Mouse (Mus musculus): ENCODE results near the gene Gm20721.
A peak's percentile ranks its signal among the peaks of the same experiment; 100 is the strongest.
"Not testable (repeated sequence)": the region's sequence is repeated elsewhere in the genome, so short reads cannot be mapped to it uniquely, and the experiment has no call there.

Gene Gm20721

DNA sequence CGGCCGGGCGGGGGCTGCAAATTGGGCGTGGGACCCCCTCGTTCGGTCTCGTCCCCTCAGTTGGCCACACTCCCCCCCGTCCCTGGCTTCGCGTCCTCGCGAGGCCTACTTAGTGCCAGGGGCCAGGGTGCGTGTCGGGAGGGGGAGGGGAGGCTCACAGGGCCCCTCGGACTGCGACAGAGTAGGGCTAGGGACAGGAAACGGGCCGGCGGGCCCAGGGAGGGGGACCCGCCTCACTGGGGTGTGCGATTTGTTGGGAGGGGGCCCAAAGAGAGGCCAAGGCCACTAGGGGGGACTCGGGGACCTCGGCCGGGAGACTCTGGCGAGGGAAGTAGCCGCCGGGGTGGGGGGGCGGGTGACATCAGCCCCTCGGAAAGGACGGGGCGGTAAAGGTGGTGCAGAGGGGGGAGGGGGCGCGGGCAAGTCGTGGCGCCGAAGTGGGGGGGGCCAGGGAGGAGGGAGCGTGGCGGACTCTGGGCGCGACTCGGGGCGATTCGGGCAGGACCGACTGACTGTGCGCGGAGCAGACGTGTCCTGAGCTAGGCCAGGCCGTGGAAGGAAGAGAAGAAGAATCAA is 15.8 kb downstream of the Gm20721 start:
- DNase-seq (ENCODE audit: low read depth, low spot score), result no peak

DNA sequence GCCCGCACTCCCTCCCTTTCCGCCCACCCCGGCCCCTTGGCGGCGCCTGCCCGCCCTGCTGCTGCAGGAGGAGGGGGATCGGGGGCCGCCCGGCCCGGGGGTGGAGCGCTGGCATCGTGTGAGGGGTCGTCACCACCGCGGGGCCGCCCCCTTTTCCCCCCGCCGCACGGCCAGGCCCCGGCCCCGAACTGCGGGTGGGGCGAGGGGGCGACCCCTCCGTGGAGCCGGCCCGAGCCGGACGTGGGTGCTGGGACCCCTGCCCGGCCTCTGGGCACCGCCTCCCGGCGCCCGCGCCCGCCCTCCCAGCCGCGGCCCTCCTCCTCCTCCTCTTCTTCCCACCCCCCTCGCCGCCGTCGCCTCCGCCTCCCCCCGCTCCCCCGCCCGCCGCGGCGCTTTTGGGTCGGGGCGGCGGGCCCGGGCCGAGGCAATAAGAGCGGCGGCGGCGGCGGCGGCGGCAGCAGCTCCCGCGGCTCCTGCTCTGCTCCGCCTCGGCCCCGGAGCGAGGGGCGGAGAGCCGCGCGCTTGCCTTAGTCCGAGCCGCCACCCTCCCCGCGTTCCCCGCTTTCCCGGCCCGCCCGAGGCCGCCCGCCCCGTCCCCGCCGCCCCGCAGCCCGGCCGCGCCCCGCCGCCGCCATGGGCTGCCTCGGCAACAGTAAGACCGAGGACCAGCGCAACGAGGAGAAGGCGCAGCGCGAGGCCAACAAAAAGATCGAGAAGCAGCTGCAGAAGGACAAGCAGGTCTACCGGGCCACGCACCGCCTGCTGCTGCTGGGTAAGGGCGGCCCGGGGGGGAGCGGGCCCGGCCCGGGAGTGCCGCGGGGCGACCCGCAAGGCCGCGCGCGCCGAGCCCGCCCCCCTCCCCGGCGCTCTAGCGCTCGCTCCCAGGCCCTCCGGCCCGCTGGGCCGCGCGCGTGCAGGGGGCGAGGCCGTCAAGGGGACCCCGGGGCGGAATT is 16.6 kb downstream of the Gm20721 start:
- DNase-seq (ENCODE audit: low read depth, low spot score), result peak; percentile 78

DNA sequence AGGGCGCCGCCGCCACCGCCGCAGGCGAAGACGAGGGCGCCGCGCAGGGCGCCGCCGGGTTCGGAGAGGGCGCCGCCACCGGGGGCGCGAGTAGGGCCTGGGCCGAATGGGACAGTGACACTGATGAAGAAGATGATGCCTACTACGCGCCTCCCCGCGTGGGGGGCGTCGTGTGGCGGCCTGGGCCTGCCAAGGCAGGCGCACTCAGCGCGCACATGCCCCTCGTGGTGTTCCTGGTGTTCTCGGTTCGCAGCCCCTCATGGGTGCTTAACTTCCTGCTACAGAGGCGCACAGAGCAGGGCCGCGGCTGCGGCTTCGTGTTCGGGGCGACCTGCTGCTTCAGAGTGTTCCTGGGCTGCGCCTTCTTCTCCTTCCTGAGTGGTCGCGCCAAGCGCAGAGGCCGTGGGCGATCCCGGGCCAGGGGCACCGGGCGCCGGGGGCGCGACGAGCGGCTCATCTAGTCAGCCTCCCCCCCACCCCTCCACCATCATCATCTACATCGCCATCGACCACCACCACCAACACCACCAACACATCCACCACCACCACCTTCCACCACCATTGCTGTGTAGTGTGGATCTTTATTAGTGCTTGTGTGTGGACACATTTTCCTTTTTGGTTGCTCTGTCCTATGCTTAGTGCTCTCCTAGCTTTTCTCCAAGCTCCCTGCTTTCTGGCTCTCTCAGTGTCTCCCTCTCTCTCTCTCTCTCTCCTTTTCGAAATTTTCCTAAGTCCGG is 17.4 kb downstream of the Gm20721 start:
- DNase-seq (ENCODE audit: low read depth, low spot score), result no peak

DNA sequence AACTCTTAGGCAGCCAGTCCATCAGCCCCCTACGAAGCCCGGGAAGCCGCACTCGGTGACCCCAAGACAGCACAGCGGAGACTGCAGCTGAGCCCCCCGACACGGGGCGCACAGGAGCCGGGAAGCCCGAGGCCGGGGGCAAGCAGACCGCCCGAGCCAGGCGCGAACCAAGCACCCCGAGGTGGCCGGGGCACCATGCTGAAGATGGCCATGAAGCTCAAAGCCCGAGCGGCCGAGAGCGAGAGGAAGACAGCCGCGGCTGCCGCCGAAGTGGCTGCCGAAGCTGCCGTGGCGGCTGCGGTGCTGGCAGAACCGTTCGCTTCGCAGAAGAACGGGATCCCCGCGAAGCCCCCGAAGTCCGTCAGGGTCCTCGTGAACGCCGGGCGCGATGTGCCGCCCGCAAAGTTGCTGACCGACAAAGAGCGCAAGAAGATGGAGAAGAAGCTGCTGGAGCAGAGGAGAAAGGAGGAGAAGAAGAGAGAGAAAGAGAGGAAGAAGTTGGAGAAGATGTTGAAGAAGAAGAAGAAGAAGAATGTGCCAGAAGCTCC is 18.1 kb downstream of the Gm20721 start:
- DNase-seq (ENCODE audit: low read depth, low spot score), result no peak

DNA sequence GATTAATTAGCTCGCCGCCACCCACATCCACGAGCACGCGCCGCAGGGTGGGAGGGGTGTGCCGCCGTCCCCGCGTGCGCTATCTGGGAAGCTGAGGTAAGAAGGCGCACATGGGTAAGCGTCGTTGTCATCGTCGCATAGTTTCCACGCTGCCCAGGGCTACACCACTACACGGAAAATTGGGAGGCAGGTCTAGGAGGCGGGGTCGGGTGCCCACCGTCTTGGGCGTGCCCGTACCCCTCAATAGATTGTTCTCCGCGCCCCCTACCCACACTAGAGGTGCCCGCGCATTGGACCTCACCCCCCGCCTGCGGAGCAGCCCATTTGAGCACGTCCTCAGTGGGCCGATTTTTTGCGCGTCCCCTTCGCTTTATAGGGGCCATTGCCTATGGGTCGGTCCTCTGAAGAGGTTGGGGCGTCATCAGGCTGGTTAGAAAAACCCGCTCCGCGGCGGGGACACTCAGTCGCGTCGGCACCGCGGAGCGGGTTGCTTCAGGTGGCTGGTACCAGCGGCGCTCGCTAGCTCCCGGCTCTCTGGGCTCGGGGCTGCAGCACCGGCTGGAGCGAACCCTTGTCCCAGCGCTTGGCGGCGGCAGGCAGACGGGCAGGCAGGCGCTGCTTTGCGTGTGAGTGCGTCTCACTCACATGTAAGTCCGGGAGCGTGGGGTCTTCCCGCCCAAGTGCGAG is 19.1 kb downstream of the Gm20721 start:
- DNase-seq (ENCODE audit: low read depth, low spot score), result peak; percentile 76

DNA sequence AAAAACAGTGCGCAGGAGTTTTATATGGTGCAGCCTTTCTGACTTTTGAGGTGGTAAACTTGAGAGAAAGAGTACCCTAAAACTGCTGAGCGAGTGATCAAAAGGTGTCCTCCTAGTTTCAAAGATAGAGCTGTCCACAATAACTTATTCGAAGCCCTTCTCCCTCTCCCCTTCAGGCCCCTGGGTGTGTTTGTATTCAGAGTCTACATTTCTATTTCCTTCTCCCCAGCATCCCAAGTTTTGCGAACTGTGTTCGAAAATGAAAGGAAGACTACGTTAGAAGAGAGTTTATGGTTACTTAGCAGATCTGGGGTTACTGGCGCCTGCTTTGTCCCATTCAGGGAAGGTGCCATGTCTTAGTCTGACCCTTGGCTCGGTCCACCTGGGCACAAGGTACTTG is 20.0 kb downstream of the Gm20721 start:
- no peak for DNase-seq (ENCODE audit: low read depth, low spot score)

DNA sequence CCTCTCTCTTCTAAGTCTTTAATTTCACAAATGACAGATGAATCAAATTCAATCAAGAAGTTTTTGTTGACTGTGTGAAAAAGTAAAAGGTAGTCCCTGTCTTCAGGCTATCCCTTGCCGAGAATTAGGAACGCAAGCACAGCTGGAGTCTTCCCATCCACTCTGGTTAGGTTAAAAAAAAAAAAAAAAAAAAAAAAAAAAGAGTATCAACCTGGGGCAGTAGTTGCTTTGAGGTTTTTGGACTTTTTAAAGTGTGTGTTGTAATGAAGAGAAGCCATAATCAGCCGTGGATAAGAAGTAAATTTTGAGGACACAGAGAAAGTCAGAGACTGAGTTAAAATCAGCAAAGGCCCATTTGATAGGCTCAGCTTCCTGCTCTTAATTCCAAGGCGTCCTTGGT is 20.5 kb downstream of the Gm20721 start:
- DNase-seq (ENCODE audit: low read depth, low spot score), result no peak

DNA sequence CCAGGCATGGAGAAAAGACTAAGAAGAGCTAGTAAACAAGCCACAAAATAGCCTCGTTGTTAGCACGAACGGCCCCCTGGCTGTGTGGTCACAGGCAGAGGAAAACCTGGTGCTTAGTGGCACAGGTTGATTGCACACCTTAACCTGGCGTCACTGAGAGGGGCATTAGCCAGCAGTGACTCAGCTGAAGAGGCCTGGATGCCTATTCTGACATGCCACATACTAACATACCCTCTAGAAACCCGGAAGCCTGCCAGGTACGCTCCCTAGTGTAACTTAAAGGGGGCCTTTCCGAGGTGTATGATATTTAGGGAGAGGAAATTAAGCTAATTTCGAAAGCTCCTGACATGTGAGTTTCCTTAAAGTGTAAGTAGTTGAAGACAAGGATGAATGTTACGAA is 29.9 kb downstream of the Gm20721 start:
- DNase-seq (ENCODE audit: low read depth, low spot score), result no peak

DNA sequence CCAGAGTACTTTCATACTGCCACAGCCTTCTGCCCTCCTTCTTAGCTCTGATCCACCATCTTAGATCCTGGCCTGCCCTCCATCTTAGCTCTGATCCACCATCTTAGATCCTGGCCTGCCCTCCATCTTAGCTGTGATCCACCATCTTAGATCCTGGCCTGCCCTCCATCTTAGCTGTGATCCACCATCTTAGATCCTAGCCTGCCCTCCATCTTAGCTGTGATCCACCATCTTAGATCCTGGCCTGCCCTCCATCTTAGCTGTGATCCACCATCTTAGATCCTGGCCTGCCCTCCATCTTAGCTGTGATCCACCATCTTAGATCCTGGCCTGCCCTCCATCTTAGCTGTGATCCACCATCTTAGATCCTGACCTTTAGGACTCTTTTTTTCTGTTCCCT is 31.1 kb downstream of the Gm20721 start:
- DNase-seq (ENCODE audit: low read depth, low spot score), result not testable (repeated sequence)

DNA sequence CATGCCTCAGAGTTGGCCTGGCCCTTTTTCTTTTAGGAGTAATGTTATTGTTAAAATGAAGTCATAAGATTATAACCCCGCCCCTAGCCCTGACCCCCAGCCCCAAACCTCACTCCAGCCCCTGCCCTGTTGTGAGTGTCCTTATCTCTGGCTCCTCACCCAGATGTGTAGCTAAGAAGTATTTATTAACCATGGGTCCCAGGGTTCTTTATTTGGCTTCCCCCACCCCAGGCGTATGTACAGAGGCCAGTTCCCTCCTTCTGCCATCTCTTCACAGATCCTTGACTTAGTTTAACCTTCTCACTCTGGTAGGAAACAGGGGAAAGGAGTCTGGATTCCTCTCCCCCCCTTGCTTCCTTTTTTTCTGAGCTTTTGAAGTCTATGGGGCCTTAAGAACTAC is 33.9 kb downstream of the Gm20721 start:
- DNase-seq (ENCODE audit: low read depth, low spot score), result no peak

DNA sequence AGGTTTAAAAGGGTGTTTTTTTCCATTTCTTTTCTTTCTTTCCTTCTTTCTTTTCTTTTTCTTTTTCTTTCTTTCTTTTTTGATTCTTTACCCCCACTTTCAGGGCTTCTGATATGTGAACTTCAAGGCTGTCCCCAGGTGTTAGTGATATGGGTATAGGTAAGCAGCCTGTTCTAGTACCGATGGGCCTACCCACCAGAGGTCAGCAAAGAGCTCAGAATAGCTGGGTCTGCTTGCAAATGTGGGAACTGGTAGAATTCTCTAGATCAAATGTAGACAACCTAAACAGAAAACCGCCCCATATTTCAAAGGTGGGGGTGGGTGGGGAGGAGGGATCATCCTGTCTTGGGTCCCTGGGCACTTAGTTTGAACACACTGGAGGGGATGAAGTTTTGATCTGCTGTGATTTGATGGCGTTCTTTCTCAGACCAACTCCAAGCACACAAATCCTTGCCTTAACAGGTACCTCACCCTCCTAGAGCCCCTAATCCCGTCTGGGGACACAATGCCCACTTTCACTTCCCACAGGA is 34.3 kb downstream of the Gm20721 start:
- no peak for DNase-seq (ENCODE audit: low read depth, low spot score)

DNA sequence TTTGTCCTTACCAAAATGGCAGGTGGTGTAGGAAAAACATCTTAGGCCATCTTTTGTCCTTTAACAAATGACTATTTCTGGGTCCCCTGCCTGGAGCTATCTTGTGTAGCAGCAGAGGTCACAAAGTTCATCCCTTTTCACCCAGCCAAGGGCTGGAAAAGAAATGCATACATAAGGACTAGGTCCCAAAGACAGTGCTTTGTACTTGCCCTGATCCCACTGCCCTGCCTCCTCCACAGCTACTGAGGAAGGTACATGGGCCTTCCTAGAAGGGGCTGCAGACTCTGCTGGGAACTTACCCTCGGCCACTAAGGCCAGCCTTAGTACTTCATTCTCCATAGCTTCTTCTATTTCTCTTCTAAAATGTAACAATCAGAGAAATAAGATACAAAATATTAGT is 34.9 kb downstream of the Gm20721 start:
- no peak for DNase-seq (ENCODE audit: low read depth, low spot score)

DNA sequence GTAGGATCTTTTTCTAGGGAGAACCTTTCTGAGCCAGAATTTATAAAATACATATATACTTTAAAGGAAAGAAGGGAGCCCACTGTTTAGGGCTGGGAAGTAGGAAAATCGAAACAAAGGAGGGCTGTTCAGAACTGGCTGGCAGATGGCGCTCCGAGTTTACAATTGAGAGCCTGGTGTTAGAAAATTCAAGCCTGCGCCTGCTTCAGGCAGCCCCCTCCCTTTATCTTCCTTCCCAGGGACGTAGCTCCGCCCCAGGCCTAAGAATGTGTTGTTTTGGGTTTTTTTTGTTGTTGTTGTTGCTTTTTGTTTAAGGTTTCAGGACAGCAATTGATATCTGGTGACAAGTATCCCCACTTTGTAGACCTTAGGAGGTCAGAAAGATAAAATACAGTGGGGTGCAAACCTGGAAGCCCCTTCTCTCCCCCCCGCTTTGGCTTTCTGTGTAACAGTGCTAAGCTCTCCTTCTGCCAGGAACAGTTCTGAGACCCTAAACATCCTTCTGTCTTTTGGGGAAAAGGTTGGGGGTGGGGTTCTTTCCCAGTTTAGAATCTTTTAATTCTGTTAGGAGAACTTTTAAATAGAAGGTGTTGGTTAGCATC is 35.5 kb downstream of the Gm20721 start:
- no peak for DNase-seq (ENCODE audit: low read depth, low spot score)

DNA sequence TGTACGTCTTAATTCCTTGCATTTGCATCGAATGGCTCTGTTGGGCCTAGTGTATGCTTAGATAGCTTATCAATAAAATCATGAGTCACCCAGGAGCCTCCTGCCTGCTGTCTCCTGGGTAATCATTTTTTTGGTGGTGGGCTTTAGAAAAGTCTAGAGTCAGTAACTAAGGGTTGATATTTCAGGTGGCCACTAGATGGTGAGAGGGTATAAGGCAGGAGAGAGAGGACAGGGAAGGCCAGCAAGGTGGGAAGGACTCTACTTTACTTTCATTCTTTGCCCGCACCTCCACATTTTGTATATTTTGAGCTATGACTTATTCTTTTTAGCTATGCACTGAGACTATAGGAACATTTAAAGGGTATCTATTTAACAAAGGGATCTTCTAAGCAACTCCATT is 38.6 kb downstream of the Gm20721 start:
- DNase-seq (ENCODE audit: low read depth, low spot score), result no peak

DNA sequence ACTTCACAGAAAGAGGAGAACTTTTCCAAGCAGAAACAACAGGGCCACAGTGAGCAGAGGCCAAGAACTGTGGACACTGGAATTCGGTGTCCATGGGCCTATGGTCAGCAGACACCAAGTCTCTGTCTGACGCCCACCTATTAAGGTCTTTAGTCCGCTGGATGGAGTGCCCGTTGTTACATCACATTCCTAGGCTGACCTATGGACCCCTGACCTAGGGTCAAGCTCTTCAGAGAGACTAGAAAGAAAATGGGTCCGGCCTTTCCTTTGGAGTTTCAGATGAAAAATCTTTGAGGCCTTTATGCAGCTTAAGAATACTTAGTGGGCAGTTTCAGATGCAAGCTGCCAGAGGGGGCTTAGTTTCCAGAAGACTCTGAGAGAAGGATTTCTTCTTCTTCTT is 40.9 kb downstream of the Gm20721 start:
- no peak for DNase-seq (ENCODE audit: low read depth, low spot score)

DNA sequence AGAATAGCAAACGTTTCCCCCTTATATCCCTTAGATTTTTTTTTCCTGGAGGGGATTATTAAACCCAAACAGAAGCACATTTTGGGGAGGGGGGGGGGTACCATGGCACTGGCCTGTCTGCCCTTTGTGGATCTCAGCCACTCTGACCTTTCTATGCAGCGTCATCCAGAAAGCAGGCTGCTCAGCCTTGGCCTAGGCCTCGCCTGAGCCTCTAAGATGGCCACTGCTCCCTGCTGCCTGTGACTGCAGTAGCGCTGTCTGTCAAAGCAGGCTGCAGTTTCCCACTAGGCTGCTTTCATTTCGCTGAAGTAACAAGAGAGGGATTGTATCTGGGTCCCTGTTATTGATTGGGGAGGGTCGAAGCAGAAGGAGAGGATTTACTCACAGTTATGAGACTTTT is 44.0 kb downstream of the Gm20721 start:
- DNase-seq (ENCODE audit: low read depth, low spot score), result no peak

DNA sequence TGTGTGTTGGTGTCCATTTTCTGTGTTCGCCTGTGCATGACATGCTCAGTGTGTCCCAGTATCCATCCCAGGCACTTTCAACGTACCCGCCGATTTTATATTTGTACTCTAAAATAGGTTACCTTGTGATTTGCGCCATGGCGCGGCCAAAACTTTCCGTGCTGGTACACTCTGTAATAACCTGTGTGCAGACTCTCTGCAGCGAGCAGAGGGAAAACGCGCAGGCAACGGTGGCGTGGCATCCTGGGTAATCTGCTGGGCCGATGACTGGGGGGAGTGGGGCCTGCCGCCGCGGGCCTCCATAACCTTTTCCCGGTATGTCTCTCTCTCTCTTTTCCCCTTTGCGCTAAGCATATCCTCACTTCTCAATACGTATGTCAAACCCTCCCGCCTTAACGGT is 45.8 kb downstream of the Gm20721 start:
- DNase-seq (ENCODE audit: low read depth, low spot score), result no peak

DNA sequence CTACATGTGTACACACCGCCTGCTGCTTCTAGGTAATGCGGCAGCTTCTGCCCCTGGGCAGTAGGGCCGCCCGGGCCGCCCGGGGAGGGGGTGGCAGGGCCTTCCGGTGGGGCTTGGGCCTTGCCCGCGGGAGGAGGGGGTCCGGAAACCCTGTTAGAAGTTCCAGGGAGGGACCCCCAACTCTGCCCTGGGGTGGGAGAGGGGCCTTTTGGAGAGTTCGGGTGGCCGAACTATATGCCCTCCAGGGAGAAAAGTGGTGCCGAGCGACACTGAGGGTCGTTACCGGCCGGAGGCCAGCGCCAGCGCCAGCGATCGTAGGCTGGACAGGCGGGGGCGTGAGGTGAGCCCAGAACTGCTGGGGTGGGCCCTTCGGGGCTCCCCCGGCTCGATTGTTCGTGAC is 46.3 kb downstream of the Gm20721 start:
- DNase-seq (ENCODE audit: low read depth, low spot score), result no peak

DNA sequence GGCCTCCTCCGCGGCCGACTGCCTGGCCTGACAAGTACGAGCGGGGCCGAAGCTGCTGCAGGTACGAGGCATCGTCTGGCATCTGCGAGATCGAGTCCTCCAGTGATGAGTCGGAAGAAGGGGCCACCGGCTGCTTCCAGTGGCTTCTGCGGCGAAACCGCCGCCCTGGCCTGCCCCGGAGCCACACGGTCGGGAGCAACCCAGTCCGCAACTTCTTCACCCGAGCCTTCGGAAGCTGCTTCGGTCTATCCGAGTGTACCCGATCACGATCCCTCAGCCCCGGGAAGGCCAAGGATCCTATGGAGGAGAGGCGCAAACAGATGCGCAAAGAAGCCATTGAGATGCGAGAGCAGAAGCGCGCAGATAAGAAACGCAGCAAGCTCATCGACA is 46.7 kb downstream of the Gm20721 start:
- DNase-seq (ENCODE audit: low read depth, low spot score), result no peak

DNA sequence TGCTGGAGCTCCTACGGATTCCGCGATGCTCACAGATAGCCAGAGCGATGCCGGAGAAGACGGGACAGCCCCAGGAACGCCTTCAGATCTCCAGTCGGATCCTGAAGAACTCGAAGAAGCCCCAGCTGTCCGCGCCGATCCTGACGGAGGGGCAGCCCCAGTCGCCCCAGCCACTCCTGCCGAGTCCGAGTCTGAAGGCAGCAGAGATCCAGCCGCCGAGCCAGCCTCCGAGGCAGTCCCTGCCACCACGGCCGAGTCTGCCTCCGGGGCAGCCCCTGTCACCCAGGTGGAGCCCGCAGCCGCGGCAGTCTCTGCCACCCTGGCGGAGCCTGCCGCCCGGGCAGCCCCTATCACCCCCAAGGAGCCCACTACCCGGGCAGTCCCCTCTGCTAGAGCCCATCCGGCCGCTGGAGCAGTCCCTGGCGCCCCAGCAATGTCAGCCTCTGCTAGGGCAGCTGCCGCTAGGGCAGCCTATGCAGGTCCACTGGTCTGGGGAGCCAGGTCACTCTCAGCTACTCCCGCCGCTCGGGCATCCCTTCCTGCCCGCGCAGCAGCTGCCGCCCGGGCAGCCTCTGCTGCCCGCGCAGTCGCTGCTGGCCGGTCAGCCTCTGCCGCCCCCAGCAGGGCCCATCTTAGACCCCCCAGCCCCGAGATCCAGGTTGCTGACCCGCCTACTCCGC is 47.3 kb downstream of the Gm20721 start:
- DNase-seq (ENCODE audit: low read depth, low spot score), result no peak
